ENCODE assay signal across 10 mouse cellular contexts in genomic region chr5:147085201-147085894, GRCm38 (mm10). TPM values are rescaled to one million over a fixed set of nuclear protein-coding genes. Genes with fewer than 3 reads are reported as not detected.
DNase-seq lines count a peak whose midpoint lies in the region; ATAC-seq lines count a peak whose summit lies in the region.
"Had no signal": no experiment of that assay in that cellular context is flagged by ENCODE, and none has a peak within 500 bp of the region (broad histone marks: within the 10 kb centered on the region; RNA-seq: fewer than 3 reads in every experiment).

No protein-coding gene starts in this region.

- H3K4me2 ChIP-seq in forebrain, embryonic 15.5 days (replicated peaks) = no peak overlapping the region
- H3K4me2 ChIP-seq in embryonic facial prominence, embryonic 15.5 days (replicated peaks) = no peak overlapping the region
- H3K4me2 ChIP-seq in midbrain, embryonic 16.5 days (ENCODE audit: low read length) = no peak overlapping the region
- H3K4me2 ChIP-seq: neural tube, embryonic 13.5 days had no signal

- H3K4me3 ChIP-seq in forebrain, embryonic 15.5 days = no peak overlapping the region
- H3K4me3 ChIP-seq in forebrain, embryonic 10.5 days = no peak overlapping the region
- no peak overlapping the region for H3K4me3 ChIP-seq in embryonic facial prominence, embryonic 15.5 days (replicated peaks)
- no peak overlapping the region for H3K4me3 ChIP-seq in midbrain, embryonic 16.5 days (ENCODE audit: low read depth, low read length)
- H3K4me3 ChIP-seq: neural tube, embryonic 13.5 days had no signal

- no peaks in the 10 kb centered on the region for H3K27me3 ChIP-seq in forebrain, embryonic 15.5 days
- no peaks in the 10 kb centered on the region for H3K27me3 ChIP-seq in forebrain, embryonic 10.5 days (ENCODE audit: poor library complexity, severe bottlenecking)
- no peaks in the 10 kb centered on the region for H3K27me3 ChIP-seq in embryonic facial prominence, embryonic 15.5 days
- H3K27me3 ChIP-seq in midbrain, embryonic 16.5 days (ENCODE audit: control insufficient read depth, insufficient read depth, low read depth, low read length) = no peaks in the 10 kb centered on the region
- H3K27me3 ChIP-seq: neural tube, embryonic 13.5 days had no signal

- no peaks in the 10 kb centered on the region for H3K9me3 ChIP-seq in forebrain, embryonic 15.5 days
- H3K9me3 ChIP-seq in forebrain, embryonic 10.5 days = no peaks in the 10 kb centered on the region
- no peaks in the 10 kb centered on the region for H3K9me3 ChIP-seq in embryonic facial prominence, embryonic 15.5 days (replicated peaks)
- no peaks in the 10 kb centered on the region for H3K9me3 ChIP-seq in midbrain, embryonic 16.5 days (replicated peaks; ENCODE audit: control insufficient read depth, low read length, poor library complexity, severe bottlenecking)
- H3K9me3 ChIP-seq: neural tube, embryonic 13.5 days had no signal

- WGBS in forebrain, embryonic 15.5 days = 51% methylated on average over 9 of the region's 9 CpGs
- WGBS in forebrain, embryonic 10.5 days = 94% methylated on average over 9 of the region's 9 CpGs
- 53% methylated on average over 9 of the region's 9 CpGs for WGBS in embryonic facial prominence, embryonic 15.5 days
- WGBS in midbrain, embryonic 16.5 days = 82% methylated on average over 9 of the region's 9 CpGs

- H3K9ac ChIP-seq in forebrain, embryonic 15.5 days (replicated peaks) = no peak overlapping the region
- no peak overlapping the region for H3K9ac ChIP-seq in embryonic facial prominence, embryonic 15.5 days
- no peak overlapping the region for H3K9ac ChIP-seq in midbrain, embryonic 16.5 days (ENCODE audit: low read depth, low read length)
- H3K9ac ChIP-seq: neural tube, embryonic 13.5 days had no signal

- DNase-seq in forebrain, embryonic 10.5 days (ENCODE audit: extremely low spot score, low spot score) = no peak
- DNase-seq in brain, adult 2 months (ENCODE audit: low read depth, low spot score) = peak; percentile 96
- peak; percentile 49 to 85 for DNase-seq in left cerebral cortex, adult 9 months (ENCODE audit: low spot score in 2 of 2)
- DNase-seq in urinary bladder, postnatal 14 days (ENCODE audit: low spot score) = no peak
- DNase-seq: liver had no signal

- H3K4me1 ChIP-seq in forebrain, embryonic 15.5 days = peaks cover 24% of the 10 kb centered on the region
- H3K4me1 ChIP-seq in forebrain, embryonic 10.5 days = no peaks in the 10 kb centered on the region
- peaks cover 29% of the 10 kb centered on the region for H3K4me1 ChIP-seq in embryonic facial prominence, embryonic 15.5 days
- H3K4me1 ChIP-seq in midbrain, embryonic 16.5 days (ENCODE audit: control insufficient read depth, insufficient read depth, low read length) = no peaks in the 10 kb centered on the region

- H3K36me3 ChIP-seq in forebrain, embryonic 15.5 days = no peaks in the 10 kb centered on the region; the same call in 1 of the 2 replicates
- H3K36me3 ChIP-seq in forebrain, embryonic 10.5 days (replicated peaks) = peaks cover 60% of the 10 kb centered on the region
- H3K36me3 ChIP-seq in embryonic facial prominence, embryonic 15.5 days = peaks cover 7% of the 10 kb centered on the region
- H3K36me3 ChIP-seq in midbrain, embryonic 16.5 days (ENCODE audit: control insufficient read depth, insufficient read depth, low read length) = no peaks in the 10 kb centered on the region; the same call in 1 of the 2 replicates

- H3K27ac ChIP-seq in forebrain, embryonic 15.5 days (replicated peaks) = peak overlapping the region; percentile 88
- no peak overlapping the region for H3K27ac ChIP-seq in forebrain, embryonic 10.5 days
- peak overlapping the region; percentile 65 for H3K27ac ChIP-seq in embryonic facial prominence, embryonic 15.5 days (replicated peaks)
- H3K27ac ChIP-seq in midbrain, embryonic 16.5 days (ENCODE audit: low read length) = no peak overlapping the region
- H3K27ac ChIP-seq: neural tube, embryonic 13.5 days had no signal

- peak; percentile 85 for ATAC-seq in forebrain, embryonic 15.5 days (replicated peaks)
- ATAC-seq in embryonic facial prominence, embryonic 15.5 days (ENCODE audit: insufficient number of reproducible peaks, low FRiP score, low TSS enrichment, low read depth) = no peak
- ATAC-seq in megakaryocyte, adult 5-6 weeks (ENCODE audit: poor library complexity, severe bottlenecking) = no peak
- no peak for ATAC-seq in midbrain, embryonic 16.5 days

RNA-seq across cellular contexts. Expression of gene Polr1d, which starts 8.5 kb away (rescaled TPM):
- polyA plus RNA-seq in forebrain, embryonic 15.5 days (2015; fragmentation: Nextera tagmentation; extraction: Ambion mirVana) = 114 TPM in 2 replicates
- 129 and 132 TPM in 2 replicates for polyA plus RNA-seq in forebrain, embryonic 10.5 days (2016; fragmentation: Nextera tagmentation; extraction: Ambion mirVana)
- polyA plus RNA-seq in embryonic facial prominence, embryonic 15.5 days (2015; fragmentation: Nextera tagmentation; extraction: Ambion mirVana) = 139 and 142 TPM in 2 replicates
- total RNA-seq in megakaryocyte, adult 5-6 weeks (2015) = 126 and 134 TPM in 2 replicates
- total RNA-seq in megakaryocyte, adult 5-6 weeks (2017) = 107 and 113 TPM in 2 replicates
- 87.6 and 89.7 TPM in 2 replicates for polyA plus RNA-seq in midbrain, embryonic 16.5 days (2015; fragmentation: Nextera tagmentation; extraction: Ambion mirVana)

RNA-seq across cellular contexts. Expression of gene Lnx2, which starts 9.0 kb away (rescaled TPM):
- 9.9 and 10.8 TPM in 2 replicates for polyA plus RNA-seq in forebrain, embryonic 15.5 days (2015; fragmentation: Nextera tagmentation; extraction: Ambion mirVana)
- 8.6 and 9.8 TPM in 2 replicates for polyA plus RNA-seq in forebrain, embryonic 10.5 days (2016; fragmentation: Nextera tagmentation; extraction: Ambion mirVana)
- 14.8 and 17.2 TPM in 2 replicates for polyA plus RNA-seq in embryonic facial prominence, embryonic 15.5 days (2015; fragmentation: Nextera tagmentation; extraction: Ambion mirVana)
- total RNA-seq in megakaryocyte, adult 5-6 weeks (2015) = 5.0 and 6.8 TPM in 2 replicates
- total RNA-seq in megakaryocyte, adult 5-6 weeks (2017) = 9.7 and 10.4 TPM in 2 replicates
- 4.5 and 5.0 TPM in 2 replicates for polyA plus RNA-seq in midbrain, embryonic 16.5 days (2015; fragmentation: Nextera tagmentation; extraction: Ambion mirVana)

Comparison
In these comparisons a context has a peak if more than half of its experiments do, and no peak if none do; other contexts are left out.
1. H3K27ac ChIP-seq: peak in forebrain, embryonic 15.5 days (single experiment) and embryonic facial prominence, embryonic 15.5 days (single experiment); none in forebrain, embryonic 10.5 days (single experiment) and midbrain, embryonic 16.5 days (single experiment).
2. DNase-seq: peak in brain, adult 2 months (single experiment) and left cerebral cortex, adult 9 months (2 of 2); none in forebrain, embryonic 10.5 days (single experiment) and urinary bladder, postnatal 14 days (single experiment).